Mouse (Mus musculus) liver, embryonic 14.5 days (tissue): ENCODE data around the gene Higd1b.

Experiments used
- CTCF ChIP-seq: IDR thresholded peaks from 2 replicates; pipeline ENCODE4 v1.5.1; 2016; ENCODE audit warnings: antibody characterized with exemption, low read depth, control low read depth
- EP300 ChIP-seq: IDR thresholded peaks from 2 replicates; pipeline ENCODE4 v1.6.1; 2016; ENCODE audit warnings: antibody characterized with exemption, low read depth

- TF ChIP-seq EP300 = no peak
- no peak for TF ChIP-seq CTCF
These were observed 9.2 kb upstream of the Higd1b start for GRCm38 (mm10) chr11:102826476-102826875.
